Mouse (Mus musculus): Measurements from ENCODE around the gene 4933414I15Rik. TPM values are rescaled to one million over a fixed set of nuclear protein-coding genes. Genes with fewer than 3 reads are reported as not detected.

4933414I15Rik gene
- total and polyA plus RNA-seq, 2 experiments from 2014 or later = not detected

- TF ChIP-seq EP300 (IDR thresholded peaks at IDR 0.05; ENCODE audit: low read depth) (no peak), CTCF (IDR thresholded peaks at IDR 0.05; ENCODE audit: low read depth) (no peak)
- Histone ChIP-seq H3K27ac (ENCODE audit: low read depth) (0 out of 2 replicates have a peak within 1 kb of the TSS, but pooled peaks have one; percentile 41), H3K27me3 (ENCODE audit: control insufficient read depth, insufficient read depth, low read length) (no peaks in the 10 kb centered on the region), H3K36me3 (replicated peaks; ENCODE audit: control insufficient read depth, insufficient read depth, low read length) (no peaks in the 10 kb centered on the region), H3K9ac (replicated peaks; ENCODE audit: low read depth, low read length) (peak within 1 kb of the TSS; percentile 65), H3K9me3 (replicated peaks; ENCODE audit: control insufficient read depth, low read length) (no peaks in the 10 kb centered on the region), H3K4me1 (ENCODE audit: control insufficient read depth, insufficient read depth) (0 out of 2 replicates have a peak, but pooled peaks cover 9% of the 10 kb centered on the region), H3K4me3 (ENCODE audit: low read depth, low read length) (peak within 1 kb of the TSS; percentile 58), H3K4me2 (ENCODE audit: low read depth, low read length) (peak within 1 kb of the TSS; percentile 94)
- ATAC-seq (ENCODE audit: insufficient read depth, low read depth) (peak; percentile 85), DNase-seq (ENCODE audit: low spot score) (peak; percentile 86)
- WGBS = under 1% methylated on average over 18 of the region's 18 CpGs
Measured at GRCm38 (mm10) chr11:50931451-50931866, 12.1 kb downstream of the 4933414I15Rik start, which contains the start of gene Zfp354b. TSS of gene Zfp354b (minus strand) at chr11:50931633.

- TF ChIP-seq CTCF (IDR thresholded peaks at IDR 0.05; ENCODE audit: low read depth) (no peak), EP300 (IDR thresholded peaks at IDR 0.05; ENCODE audit: low read depth) (no peak)
- H3K9ac ChIP-seq (replicated peaks; ENCODE audit: low read depth, low read length) = peak overlapping the region; percentile 65
- H3K27ac ChIP-seq (ENCODE audit: low read depth) = 0 out of 2 replicates have a peak overlapping the region, but pooled peaks have one; percentile 41
- no peaks in the 10 kb centered on the region for H3K36me3 ChIP-seq (replicated peaks; ENCODE audit: control insufficient read depth, insufficient read depth, low read length)
- H3K9me3 ChIP-seq (replicated peaks; ENCODE audit: control insufficient read depth, low read length) = no peaks in the 10 kb centered on the region
- DNase-seq (ENCODE audit: low spot score) = no peak
- peak overlapping the region; percentile 58 for H3K4me3 ChIP-seq (ENCODE audit: low read depth, low read length)
- no peaks in the 10 kb centered on the region for H3K27me3 ChIP-seq (ENCODE audit: control insufficient read depth, insufficient read depth, low read length)
- H3K4me2 ChIP-seq (ENCODE audit: low read depth, low read length) = peak overlapping the region; percentile 94
- 0 out of 2 replicates have a peak, but pooled peaks cover 9% of the 10 kb centered on the region for H3K4me1 ChIP-seq (ENCODE audit: control insufficient read depth, insufficient read depth)
- ATAC-seq (ENCODE audit: insufficient read depth, low read depth) = peak; percentile 47
- under 1% methylated on average over 16 of the region's 16 CpGs for WGBS
Measured at GRCm38 (mm10) chr11:50931021-50931420, 12.5 kb downstream of the 4933414I15Rik start.

DNA sequence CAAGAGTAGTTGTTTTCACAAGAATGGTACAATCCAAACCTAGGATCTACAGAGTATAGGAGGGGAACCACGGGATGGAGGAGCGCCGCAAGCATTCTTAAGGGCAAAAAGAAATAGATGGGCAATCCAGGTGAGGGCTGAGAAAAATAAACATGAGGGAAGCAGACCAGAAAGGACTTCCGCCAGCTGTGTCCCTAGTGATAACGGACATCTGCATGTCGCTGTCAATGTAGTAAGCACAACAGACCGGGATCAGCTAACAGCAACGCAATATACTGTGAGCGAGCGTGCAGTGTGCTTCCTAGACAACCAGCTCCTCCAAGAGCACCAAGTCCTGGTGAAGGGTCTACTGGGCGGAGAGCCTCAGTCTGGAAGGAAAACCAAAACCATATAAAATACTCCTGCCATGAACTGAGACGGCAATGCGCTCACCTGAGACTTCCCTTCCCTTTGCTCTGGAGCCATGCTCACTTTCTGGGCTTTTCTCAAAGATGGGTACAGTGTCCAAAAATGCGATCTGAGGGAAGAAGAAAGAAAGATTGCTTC lies 13.0 kb downstream of the 4933414I15Rik start:
- no peak for TF ChIP-seq CTCF (IDR thresholded peaks at IDR 0.05; ENCODE audit: low read depth)
- no peak for TF ChIP-seq EP300 (IDR thresholded peaks at IDR 0.05; ENCODE audit: low read depth)
- Histone ChIP-seq H3K27ac (ENCODE audit: low read depth) (no peak overlapping the region), H3K4me3 (ENCODE audit: low read depth, low read length) (peak overlapping the region; percentile 58), H3K27me3 (ENCODE audit: control insufficient read depth, insufficient read depth, low read length) (no peaks in the 10 kb centered on the region), H3K4me1 (ENCODE audit: control insufficient read depth, insufficient read depth) (0 out of 2 replicates have a peak, but pooled peaks cover 9% of the 10 kb centered on the region), H3K36me3 (replicated peaks; ENCODE audit: control insufficient read depth, insufficient read depth, low read length) (no peaks in the 10 kb centered on the region), H3K9me3 (replicated peaks; ENCODE audit: control insufficient read depth, low read length) (no peaks in the 10 kb centered on the region), H3K4me2 (ENCODE audit: low read depth, low read length) (peak overlapping the region; percentile 94), H3K9ac (replicated peaks; ENCODE audit: low read depth, low read length) (peak overlapping the region; percentile 65; the same call in 1 of the 2 replicates)
- DNase-seq (ENCODE audit: low spot score) = no peak
- 14% methylated on average over 14 of the region's 14 CpGs for WGBS
- no peak for ATAC-seq (ENCODE audit: insufficient read depth, low read depth)

DNA sequence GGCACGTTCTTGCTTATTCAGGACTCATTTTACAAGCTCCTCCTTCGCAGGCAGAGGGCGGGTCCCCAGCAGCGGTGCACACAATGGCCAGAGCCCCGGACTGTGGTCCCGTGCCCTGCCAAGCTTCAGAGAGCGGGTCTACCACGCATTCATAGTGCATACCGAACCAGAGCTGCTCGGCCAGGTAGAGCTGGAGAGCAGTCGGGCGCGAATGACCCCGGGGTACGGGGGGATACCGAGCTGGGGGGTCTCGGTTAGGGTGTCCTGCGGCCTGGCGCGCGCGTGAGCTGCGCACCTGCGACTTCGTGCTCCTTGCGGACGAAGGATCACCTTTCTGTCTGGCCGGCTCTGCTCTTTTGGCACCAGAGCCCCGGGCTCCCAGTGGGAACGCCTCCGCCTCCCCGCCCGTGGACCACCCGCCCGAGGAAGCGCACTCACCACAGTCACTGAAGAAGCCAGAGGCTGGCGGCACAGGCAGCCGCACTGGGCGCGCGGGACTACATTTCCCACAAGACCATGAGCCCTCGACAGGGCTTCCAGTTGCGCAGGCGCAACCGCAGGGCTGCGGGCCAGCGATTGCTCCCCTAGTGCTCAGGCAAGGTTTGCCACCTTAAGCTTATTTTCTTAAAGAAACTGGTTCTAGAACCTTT lies 27.8 kb downstream of the 4933414I15Rik start, which contains the start of gene Zfp2:
Gene Zfp2, minus strand, starts transcription at position 495 of the 650 bp plus-strand sequence.
- Histone ChIP-seq H3K4me1 (ENCODE audit: control insufficient read depth, insufficient read depth) (peaks cover 5% of the 10 kb centered on the region; the same call in 1 of the 2 replicates), H3K36me3 (replicated peaks; ENCODE audit: control insufficient read depth, insufficient read depth, low read length) (peaks cover 12% of the 10 kb centered on the region), H3K9me3 (replicated peaks; ENCODE audit: control insufficient read depth, low read length) (no peaks in the 10 kb centered on the region), H3K27ac (ENCODE audit: low read depth) (peak within 1 kb of the TSS; percentile 59; the same call in 1 of the 2 replicates), H3K4me2 (ENCODE audit: low read depth, low read length) (peak within 1 kb of the TSS; percentile 96), H3K9ac (replicated peaks; ENCODE audit: low read depth, low read length) (peak within 1 kb of the TSS; percentile 76), H3K27me3 (ENCODE audit: control insufficient read depth, insufficient read depth, low read length) (no peaks in the 10 kb centered on the region), H3K4me3 (ENCODE audit: low read depth, low read length) (peak within 1 kb of the TSS; percentile 96)
- TF ChIP-seq EP300 (IDR thresholded peaks at IDR 0.05; ENCODE audit: low read depth) = no peak
- TF ChIP-seq CTCF (IDR thresholded peaks at IDR 0.05; ENCODE audit: low read depth) = peak; percentile 61
- ATAC-seq (ENCODE audit: insufficient read depth, low read depth) (peak; percentile 99), DNase-seq (ENCODE audit: low spot score) (peak; percentile 88)
- under 1% methylated on average over 47 of the region's 47 CpGs for WGBS

- TF ChIP-seq EP300 (IDR thresholded peaks at IDR 0.05; ENCODE audit: low read depth) (no peak), CTCF (IDR thresholded peaks at IDR 0.05; ENCODE audit: low read depth) (no peak)
- no peaks in the 10 kb centered on the region for H3K9me3 ChIP-seq (replicated peaks; ENCODE audit: control insufficient read depth, low read length)
- H3K9ac ChIP-seq (replicated peaks; ENCODE audit: low read depth, low read length) = no peak overlapping the region
- WGBS = 79% methylated on average over 3 of the region's 3 CpGs
- H3K4me2 ChIP-seq (ENCODE audit: low read depth, low read length) = no peak overlapping the region
- ATAC-seq (ENCODE audit: insufficient read depth, low read depth) (no peak), DNase-seq (ENCODE audit: low spot score) (no peak)
- H3K36me3 ChIP-seq (replicated peaks; ENCODE audit: control insufficient read depth, insufficient read depth, low read length) = peaks cover 22% of the 10 kb centered on the region
- no peaks in the 10 kb centered on the region for H3K27me3 ChIP-seq (ENCODE audit: control insufficient read depth, insufficient read depth, low read length)
- H3K4me1 ChIP-seq (ENCODE audit: control insufficient read depth, insufficient read depth) = peaks cover 5% of the 10 kb centered on the region; the same call in 1 of the 2 replicates
- H3K4me3 ChIP-seq (ENCODE audit: low read depth, low read length) = no peak overlapping the region
- H3K27ac ChIP-seq (ENCODE audit: low read depth) = no peak overlapping the region
Measured at GRCm38 (mm10) chr11:50914461-50914860, 29.1 kb downstream of the 4933414I15Rik start.
